Mouse (Mus musculus) thymus, postnatal 14 days (tissue): ENCODE data around the gene Crtc2.

Experiments used
- DNase-seq: peaks from one replicate; pipeline ENCODE4 v3.0.0; 2021

Gene Crtc2

GRCm38 (mm10) chr3:90253653-90254418 is at the start of gene Crtc2:
Crtc2 (plus strand) TSS chr3:90254163.
- peak; percentile 94 for DNase-seq

- no peak for DNase-seq
Measured at GRCm38 (mm10) chr3:90204582-90204981, 49.4 kb upstream of the Crtc2 start.

- DNase-seq: no peak
Measured at GRCm38 (mm10) chr3:90208662-90209061, 45.3 kb upstream of the Crtc2 start.

GRCm38 (mm10) chr3:90209908-90210566 is 43.9 kb upstream of the Crtc2 start:
- no peak for DNase-seq

- no peak for DNase-seq
Measured at GRCm38 (mm10) chr3:90211475-90212398, 42.2 kb upstream of the Crtc2 start.

- no peak for DNase-seq
Measured at GRCm38 (mm10) chr3:90212723-90213122, 41.2 kb upstream of the Crtc2 start.

GRCm38 (mm10) chr3:90213377-90213866 is 40.5 kb upstream of the Crtc2 start, which contains the start of the genes Rps27 and Rab13:
Rps27 (minus strand) TSS chr3:90213651.
Rab13 (plus strand) TSS chr3:90213695.
- peak; percentile 88 for DNase-seq

- peak; percentile 26 for DNase-seq
Measured at GRCm38 (mm10) chr3:90213956-90214684, 39.8 kb upstream of the Crtc2 start.

- peak; percentile 28 for DNase-seq
Measured at GRCm38 (mm10) chr3:90215825-90216380, 38.1 kb upstream of the Crtc2 start.

- peak; percentile 54 for DNase-seq
Measured at GRCm38 (mm10) chr3:90220088-90220487, 33.9 kb upstream of the Crtc2 start.

- peak; percentile 26 for DNase-seq
Measured at GRCm38 (mm10) chr3:90220531-90220951, 33.4 kb upstream of the Crtc2 start.

- no peak for DNase-seq
Measured at GRCm38 (mm10) chr3:90221123-90221522, 32.8 kb upstream of the Crtc2 start.

GRCm38 (mm10) chr3:90222455-90222854 is 31.5 kb upstream of the Crtc2 start:
- no peak for DNase-seq

- no peak for DNase-seq
Measured at GRCm38 (mm10) chr3:90222941-90223340, 31.0 kb upstream of the Crtc2 start.

- no peak for DNase-seq
Measured at GRCm38 (mm10) chr3:90224331-90224730, 29.6 kb upstream of the Crtc2 start.

GRCm38 (mm10) chr3:90231075-90231474 is 22.9 kb upstream of the Crtc2 start:
- DNase-seq: no peak

GRCm38 (mm10) chr3:90231507-90232333 is 22.2 kb upstream of the Crtc2 start, which contains the start of gene Jtb:
Jtb (plus strand) TSS chr3:90231597.
- peak; percentile 93 for DNase-seq

GRCm38 (mm10) chr3:90241251-90241650 is 12.7 kb upstream of the Crtc2 start:
- no peak for DNase-seq

GRCm38 (mm10) chr3:90241669-90242358 is 12.1 kb upstream of the Crtc2 start:
- DNase-seq: no peak
